ENCODE assay signal across 19 mouse cellular contexts in genomic region chr4:44003622-44004021, GRCm38 (mm10). TPM values are rescaled to one million over a fixed set of nuclear protein-coding genes. Genes with fewer than 3 reads are reported as not detected.
DNase-seq lines count a peak whose midpoint lies in the region; ATAC-seq and TF ChIP-seq lines count a peak whose summit lies in the region.
"Had no signal": no experiment of that assay in that cellular context is flagged by ENCODE, and none has a peak within 500 bp of the region (broad histone marks: within the 10 kb centered on the region; RNA-seq: fewer than 3 reads in every experiment).

No protein-coding gene starts in this region.

- intact Hi-C loops in left cerebral cortex, postnatal 14 days (cut with DNase I): no loop called here

- H3K27me3 ChIP-seq in heart, embryonic 10.5 days (ENCODE audit: insufficient read depth, poor library complexity, severe bottlenecking): no peaks in the 10 kb centered on the region
- H3K27me3 ChIP-seq in liver, embryonic 14.5 days (ENCODE audit: control insufficient read depth, insufficient read depth, low read length): no peaks in the 10 kb centered on the region
- H3K27me3 ChIP-seq: heart, embryonic 12.5 days; limb, embryonic 12.5 days; midbrain, embryonic 15.5 days; neural tube, embryonic 12.5 days had no signal

- H3K4me3 ChIP-seq in heart, embryonic 10.5 days: no peak overlapping the region
- peak overlapping the region; percentile 56 to 81 for H3K4me3 ChIP-seq in liver, embryonic 14.5 days (ENCODE audit: insufficient read depth in 1 of 2, low read depth in 2 of 2, low read length in 2 of 2)
- H3K4me3 ChIP-seq: heart, embryonic 12.5 days; limb, embryonic 12.5 days; midbrain, embryonic 15.5 days; neural tube, embryonic 12.5 days had no signal

- TF ChIP-seq CTCF in liver, embryonic 14.5 days (IDR thresholded peaks at IDR 0.05; ENCODE audit: low read depth): no peak

- H3K27ac ChIP-seq in heart, embryonic 10.5 days: no peak overlapping the region
- peak overlapping the region; percentile 99 for H3K27ac ChIP-seq in liver, embryonic 14.5 days
- H3K27ac ChIP-seq: limb, embryonic 12.5 days; macrophage; midbrain, embryonic 15.5 days; neural tube, embryonic 12.5 days had no signal

- no peaks in the 10 kb centered on the region for H3K9me3 ChIP-seq in heart, embryonic 10.5 days
- H3K9me3 ChIP-seq in liver, embryonic 14.5 days (ENCODE audit: control insufficient read depth, low read length): no peaks in the 10 kb centered on the region
- H3K9me3 ChIP-seq: limb, embryonic 12.5 days; midbrain, embryonic 15.5 days; neural tube, embryonic 12.5 days had no signal

- H3K9ac ChIP-seq in liver, embryonic 14.5 days (replicated peaks): peak overlapping the region; percentile 82
- H3K9ac ChIP-seq: heart, embryonic 12.5 days; limb, embryonic 12.5 days; midbrain, embryonic 15.5 days; neural tube, embryonic 12.5 days had no signal

- no peaks in the 10 kb centered on the region for H3K4me1 ChIP-seq in heart, embryonic 10.5 days
- H3K4me1 ChIP-seq in liver, embryonic 14.5 days (replicated peaks; ENCODE audit: control insufficient read depth in 2 of 2, insufficient read depth in 2 of 2, low read length in 1 of 2): peaks cover 12 to 25% of the 10 kb centered on the region in 2 experiments
- H3K4me1 ChIP-seq: heart, embryonic 12.5 days; limb, embryonic 12.5 days; midbrain, embryonic 15.5 days; neural tube, embryonic 12.5 days had no signal

- no peak for TF ChIP-seq EP300 in liver, embryonic 14.5 days (IDR thresholded peaks at IDR 0.05; ENCODE audit: low read depth)

- DNase-seq in heart, embryonic 10.5 days (ENCODE audit: low spot score): peak; percentile 74
- no peak for DNase-seq in heart, adult 9 months (ENCODE audit: low spot score in 2 of 2)
- DNase-seq in ES-CJ7 (ENCODE audit: low read depth, low spot score): peak; percentile 24
- peak; percentile 71 for DNase-seq in c-Kit-positive CD71-positive TER-119-positive erythroid progenitor cells, embryonic 14.5 days (ENCODE audit: low spot score)
- DNase-seq in liver, embryonic 14.5 days (ENCODE audit: low read depth in 3 of 3, low spot score in 3 of 3): peak; percentile 65 to 77 (median 66)
- no peak for DNase-seq in left cerebral cortex, postnatal 14 days (ENCODE audit: low spot score in 2 of 2)
- no peak for DNase-seq in right cerebral cortex, postnatal 36 days (ENCODE audit: low spot score in 2 of 2)
- no peak for DNase-seq in embryo, embryonic 11 days
- DNase-seq: cerebellum, adult 2 months; kidney, postnatal 10 days; thymus, postnatal 36 days had no signal

- H3K36me3 ChIP-seq in heart, embryonic 10.5 days: no peaks in the 10 kb centered on the region
- no peaks in the 10 kb centered on the region; the same call in 1 of the 2 replicates for H3K36me3 ChIP-seq in liver, embryonic 14.5 days (replicated peaks; ENCODE audit: control insufficient read depth, insufficient read depth, low read depth)
- H3K36me3 ChIP-seq: heart, embryonic 12.5 days; limb, embryonic 12.5 days; midbrain, embryonic 15.5 days; neural tube, embryonic 12.5 days had no signal

- WGBS in heart, embryonic 10.5 days: 80% methylated on average over 6 of the region's 6 CpGs
- 23% methylated on average over 6 of the region's 6 CpGs for WGBS in liver, embryonic 14.5 days (ENCODE audit: insufficient replicate concordance)

- peak; percentile 83 for ATAC-seq in liver, embryonic 14.5 days (ENCODE audit: insufficient read depth)
- ATAC-seq: intestine, postnatal 0 days; midbrain, embryonic 15.5 days had no signal

- H3K4me2 ChIP-seq in liver, embryonic 14.5 days (ENCODE audit: low read depth): peak overlapping the region; percentile 78
- H3K4me2 ChIP-seq: heart, embryonic 12.5 days; limb, embryonic 12.5 days; midbrain, embryonic 15.5 days; neural tube, embryonic 12.5 days had no signal

RNA-seq across cellular contexts. Expression of gene Clta, which starts 0.6 kb away (rescaled TPM):
- 156 and 170 TPM in 2 replicates for polyA plus RNA-seq in heart, embryonic 10.5 days (2016; fragmentation: Nextera tagmentation; extraction: Ambion mirVana)
- polyA plus RNA-seq in liver, embryonic 14.5 days (2012; rRNA removed): 114 and 173 TPM in 2 replicates
- 121 and 128 TPM in 2 replicates for polyA plus RNA-seq in liver, embryonic 14.5 days (2014; fragmentation: Nextera tagmentation; extraction: Ambion mirVana)
- total RNA-seq in left cerebral cortex, postnatal 14 days (2021): 100 to 1,000 TPM; 300 to 308 TPM

RNA-seq across cellular contexts. Expression of gene Ccin, which starts 20.3 kb away (rescaled TPM):
- not detected in 2 replicates for polyA plus RNA-seq in heart, embryonic 10.5 days (2016; fragmentation: Nextera tagmentation; extraction: Ambion mirVana)
- polyA plus RNA-seq in liver, embryonic 14.5 days (2012; rRNA removed): 0.02 TPM in 1 of 2 replicates, not detected in the other
- not detected in 2 replicates for polyA plus RNA-seq in liver, embryonic 14.5 days (2014; fragmentation: Nextera tagmentation; extraction: Ambion mirVana)
- not detected for total RNA-seq in left cerebral cortex, postnatal 14 days (2021)
- total RNA-seq: layer of hippocampus, postnatal 14 days had no signal
- polyA plus RNA-seq: cerebellum, adult 2 months; intestine, postnatal 0 days; limb, embryonic 12.5 days; macrophage; midbrain, embryonic 15.5 days; neural tube, embryonic 12.5 days; small intestine, adult 2 months had no signal

RNA-seq across cellular contexts. Expression of gene Glipr2, which starts 46.4 kb away (rescaled TPM):
- polyA plus RNA-seq in heart, embryonic 10.5 days (2016; fragmentation: Nextera tagmentation; extraction: Ambion mirVana): 114 and 119 TPM in 2 replicates
- polyA plus RNA-seq in liver, embryonic 14.5 days (2012; rRNA removed): 17.1 and 19.2 TPM in 2 replicates
- polyA plus RNA-seq in liver, embryonic 14.5 days (2014; fragmentation: Nextera tagmentation; extraction: Ambion mirVana): 46.6 and 48.8 TPM in 2 replicates
- total RNA-seq in left cerebral cortex, postnatal 14 days (2021): 1 to 10 TPM; 1.7 to 2.0 TPM

Comparison
In these comparisons a context has a peak if more than half of its experiments do, and no peak if none do; other contexts are left out.
1. DNase-seq: peak in heart, embryonic 10.5 days (single experiment), ES-CJ7 (single experiment), c-Kit-positive CD71-positive TER-119-positive erythroid progenitor cells, embryonic 14.5 days (single experiment) and liver, embryonic 14.5 days (3 of 3); none in heart, adult 9 months (0 of 2), left cerebral cortex, postnatal 14 days (0 of 2), right cerebral cortex, postnatal 36 days (0 of 2) and embryo, embryonic 11 days (single experiment).